ENCODE assay signal across 11 mouse cellular contexts in the genomic region with DNA sequence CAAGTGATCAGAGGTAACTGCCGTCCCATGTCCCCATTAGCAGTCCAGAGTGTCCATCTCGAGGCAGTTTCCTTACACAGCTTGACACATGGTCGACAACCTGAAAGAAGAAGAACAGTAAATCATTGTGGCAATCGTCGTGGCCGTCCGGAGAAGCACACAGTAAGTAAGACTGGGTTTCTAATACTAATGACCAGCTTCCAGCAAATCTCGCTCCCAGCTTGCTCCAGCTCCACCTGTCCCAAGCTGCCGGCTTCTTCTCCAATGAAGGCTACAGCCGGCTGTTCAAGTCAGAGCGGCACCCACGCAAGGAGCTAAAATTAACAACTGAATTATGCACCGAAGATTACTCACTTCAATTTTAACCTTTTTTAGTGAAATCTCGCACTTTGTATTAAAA. TPM values are rescaled to one million over a fixed set of nuclear protein-coding genes. Genes with fewer than 3 reads are reported as not detected.
DNase-seq lines count a peak whose midpoint lies in the region; ATAC-seq and TF ChIP-seq lines count a peak whose summit lies in the region.
"Had no signal": no experiment of that assay in that cellular context is flagged by ENCODE, and none has a peak within 500 bp of the region (broad histone marks: within the 10 kb centered on the region; RNA-seq: fewer than 3 reads in every experiment).

No protein-coding gene starts in this region.

- H3K9me3 ChIP-seq in hindbrain, embryonic 13.5 days: no peaks in the 10 kb centered on the region
- H3K9me3 ChIP-seq: heart, embryonic 12.5 days; limb, embryonic 12.5 days had no signal

- DNase-seq in layer of hippocampus, adult 2 months (ENCODE audit: low spot score in 2 of 2): no peak
- DNase-seq in layer of hippocampus, postnatal 14 days (ENCODE audit: low spot score in 2 of 2): no peak
- peak; percentile 9 for DNase-seq in embryo, embryonic 10 days (ENCODE audit: low spot score)
- DNase-seq in right cerebral cortex, adult 2 months (ENCODE audit: low spot score in 2 of 2): peak; percentile 78 to 79
- DNase-seq: thymus, adult 18-20 months had no signal

- peaks cover 6% of the 10 kb centered on the region; the same call in 1 of the 2 replicates for H3K27me3 ChIP-seq in hindbrain, embryonic 13.5 days
- H3K27me3 ChIP-seq: heart, embryonic 12.5 days; limb, embryonic 12.5 days had no signal

- H3K9ac ChIP-seq in hindbrain, embryonic 13.5 days: no peak overlapping the region
- H3K9ac ChIP-seq: heart, embryonic 12.5 days; limb, embryonic 12.5 days had no signal

- 44% methylated on average over 14 of the region's 14 CpGs for WGBS in hindbrain, embryonic 13.5 days

- H3K4me2 ChIP-seq in hindbrain, embryonic 13.5 days: peak overlapping the region; percentile 29

- no peak for ATAC-seq in hindbrain, embryonic 13.5 days (ENCODE audit: low FRiP score)
- no peak for ATAC-seq in megakaryocyte-erythroid progenitor cell, adult 5-6 weeks (replicated peaks; ENCODE audit: low FRiP score, low TSS enrichment, poor library complexity, severe bottlenecking)
- ATAC-seq in CD4-positive, CD25-positive, alpha-beta regulatory T cell, adult 4 months: no peak
- ATAC-seq in activated CD4-positive, CD25-positive, alpha-beta regulatory T cell, adult 4 months: no peak

- peak overlapping the region; percentile 50 for H3K4me3 ChIP-seq in layer of hippocampus, adult 2 months
- no peak overlapping the region for H3K4me3 ChIP-seq in hindbrain, embryonic 13.5 days
- H3K4me3 ChIP-seq: heart, embryonic 12.5 days; limb, embryonic 12.5 days had no signal

- H3K27ac ChIP-seq in layer of hippocampus, adult 2 months: peak overlapping the region; percentile 89
- no peak overlapping the region for H3K27ac ChIP-seq in hindbrain, embryonic 13.5 days
- H3K27ac ChIP-seq: limb, embryonic 12.5 days had no signal

- TF ChIP-seq CTCF in layer of hippocampus, adult 2 months (conservative IDR thresholded peaks at IDR 0.05): no peak

- peaks cover 31% of the 10 kb centered on the region for H3K4me1 ChIP-seq in hindbrain, embryonic 13.5 days (replicated peaks)

- no peaks in the 10 kb centered on the region for H3K36me3 ChIP-seq in hindbrain, embryonic 13.5 days
- H3K36me3 ChIP-seq: heart, embryonic 12.5 days; limb, embryonic 12.5 days had no signal

RNA-seq across cellular contexts. Expression of gene Arpp21, which starts 48.1 kb away (rescaled TPM):
- 100 to 1,000 TPM; 242 to 245 TPM for total RNA-seq in layer of hippocampus, adult 2 months (2021)
- total RNA-seq in layer of hippocampus, postnatal 14 days (2021): 100 to 1,000 TPM; 246 to 309 TPM
- 40.2 and 44.0 TPM in 2 replicates for polyA plus RNA-seq in hindbrain, embryonic 13.5 days (2015; fragmentation: Nextera tagmentation; extraction: Ambion mirVana)
- total RNA-seq in megakaryocyte-erythroid progenitor cell, adult 5-6 weeks (2014; fragmentation: Nextera tagmentation): 1.9 and 6.6 TPM in 2 replicates
- total RNA-seq in megakaryocyte-erythroid progenitor cell, adult 5-6 weeks (2017): 0.46 and 0.56 TPM in 2 replicates
- polyA plus RNA-seq in CD4-positive, CD25-positive, alpha-beta regulatory T cell, adult 4 months (2017; shearing (Covaris generic)): under 1 TPM in 1 of 2 experiments, not detected in 1; 0.36 TPM
- polyA plus RNA-seq in activated CD4-positive, CD25-positive, alpha-beta regulatory T cell, adult 4 months (2017; shearing (Covaris generic)): under 1 TPM in 1 of 2 experiments, not detected in 1; 0.75 TPM

Comparison
In these comparisons a context has a peak if more than half of its experiments do, and no peak if none do; other contexts are left out.
1. DNase-seq: peak in embryo, embryonic 10 days (single experiment) and right cerebral cortex, adult 2 months (2 of 2); none in layer of hippocampus, adult 2 months (0 of 2) and layer of hippocampus, postnatal 14 days (0 of 2).
2. RNA of gene Arpp21, which starts 48.1 kb away (total RNA-seq): 246 to 309 TPM in layer of hippocampus, postnatal 14 days and 242 to 245 TPM in layer of hippocampus, adult 2 months; 0.46 to 6.6 TPM in megakaryocyte-erythroid progenitor cell, adult 5-6 weeks; every median in the first group is over 10 times any median in the second.